Mouse (Mus musculus) embryonic fibroblast, embryonic 13.5 days (primary cell): ENCODE data around the gene Rac2. TPM values are rescaled to one million over a fixed set of nuclear protein-coding genes. Genes with fewer than 3 reads are reported as not detected.

Source experiments
- H3K27ac ChIP-seq: 2 replicates; pipeline ENCODE4 v1.5.1; 2012; ENCODE audit warnings: low read length, control low read depth, inconsistent platforms; ENCODE audit not compliant: insufficient read depth
- H3K4me1 ChIP-seq: 2 replicates; pipeline ENCODE4 v1.6.1; 2011; ENCODE audit warnings: low read length; ENCODE audit not compliant: control insufficient read depth, insufficient read depth
- H3K4me3 ChIP-seq: 2 replicates; pipeline ENCODE4 v1.5.1; 2011; ENCODE audit warnings: mild to moderate bottlenecking, control low read depth, low read length; ENCODE audit not compliant: insufficient read depth
- CTCF ChIP-seq: IDR thresholded peaks from 2 replicates; pipeline ENCODE4 v1.5.1; 2011; ENCODE audit warnings: mild to moderate bottlenecking, control low read depth, low read length, moderate library complexity, borderline replicate concordance; ENCODE audit not compliant: insufficient read depth
- POLR2A ChIP-seq: IDR thresholded peaks from 2 replicates; pipeline ENCODE4 v1.6.1; 2011; ENCODE audit warnings: low read depth, mild to moderate bottlenecking, control low read depth, low read length, moderate library complexity
- polyA plus RNA-seq: library from polyadenylated mRNA; stranded (reverse); fragments of >200 nt; gene quantifications from 2 replicates; pipeline ENCODE4 v1.2.4, GENCODE M21; 2011; ENCODE audit warnings: low read depth; ENCODE audit not compliant: missing spikeins, insufficient read length

Rac2 gene
- polyA plus RNA-seq, 1 experiment: 2.2 TPM

DNA sequence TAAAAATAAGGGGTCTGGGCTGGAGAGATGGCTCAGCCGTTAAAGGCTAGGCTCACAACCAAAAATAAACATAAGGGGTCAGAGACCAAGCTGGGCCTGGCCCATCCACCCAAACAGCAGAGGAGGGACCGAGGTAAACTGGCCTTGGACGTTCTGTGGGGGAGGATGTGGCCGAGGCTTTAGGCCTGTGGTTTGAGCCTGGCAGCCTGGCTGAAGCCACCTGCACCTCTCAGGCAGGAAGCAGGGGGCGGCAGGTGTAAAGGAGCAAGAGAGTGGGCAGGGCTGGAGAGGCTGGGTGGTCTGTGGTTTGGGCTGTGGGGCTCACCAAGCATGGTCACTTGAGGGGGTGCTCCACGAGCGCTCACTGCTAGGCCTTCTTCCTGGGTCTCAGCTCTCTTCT is 60.6 kb downstream of the Rac2 start:
- no peaks in the 10 kb centered on the region for H3K4me1 ChIP-seq
- TF ChIP-seq CTCF (no peak), POLR2A (no peak)
- no peak overlapping the region for H3K27ac ChIP-seq
- no peak overlapping the region for H3K4me3 ChIP-seq

DNA sequence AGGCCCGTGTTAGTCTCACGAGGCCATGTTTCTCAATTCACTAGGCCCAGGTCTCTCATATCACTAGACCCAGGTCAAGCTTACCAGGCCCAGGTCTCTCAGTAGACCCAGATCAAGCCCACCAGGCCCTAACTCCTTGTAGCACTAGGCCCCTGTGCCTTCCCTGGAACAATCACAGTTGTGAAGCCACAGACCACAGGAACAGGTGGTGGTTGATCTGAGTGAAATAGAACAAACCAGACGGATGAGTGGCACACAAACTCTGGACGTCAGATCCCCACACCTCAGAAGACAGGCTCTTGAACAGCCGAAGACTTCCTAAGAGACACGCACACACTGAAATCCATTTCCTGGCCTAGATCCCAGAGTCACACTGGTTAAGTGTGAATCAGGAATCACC is 61.8 kb downstream of the Rac2 start:
- H3K27ac ChIP-seq: no peak overlapping the region
- TF ChIP-seq POLR2A (no peak), CTCF (no peak)
- no peak overlapping the region for H3K4me3 ChIP-seq
- no peaks in the 10 kb centered on the region for H3K4me1 ChIP-seq

DNA sequence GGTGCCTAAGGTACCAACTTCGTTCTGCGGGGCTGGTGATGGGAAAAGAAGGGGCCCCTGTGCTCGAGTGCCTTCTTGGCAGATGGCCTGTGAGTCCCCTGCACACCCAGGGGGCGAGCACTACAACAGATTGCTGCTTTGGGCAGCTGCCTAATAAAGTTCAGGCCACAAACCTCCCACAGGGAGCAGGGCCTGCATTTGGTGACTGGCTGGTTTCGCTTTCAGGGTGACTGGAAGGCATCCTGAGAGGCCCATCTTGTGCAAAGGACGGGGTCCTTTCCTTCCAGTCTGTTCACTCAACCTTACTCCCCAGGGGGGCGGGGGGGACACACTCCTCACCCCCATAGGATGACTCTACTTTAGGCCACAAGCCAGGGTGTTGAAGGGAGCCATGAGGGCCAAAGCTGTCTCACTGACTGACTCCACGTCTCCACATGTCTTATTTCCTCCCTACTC is 62.4 kb downstream of the Rac2 start:
- H3K4me3 ChIP-seq: no peak overlapping the region
- no peaks in the 10 kb centered on the region for H3K4me1 ChIP-seq
- TF ChIP-seq CTCF (no peak), POLR2A (no peak)
- no peak overlapping the region for H3K27ac ChIP-seq

DNA sequence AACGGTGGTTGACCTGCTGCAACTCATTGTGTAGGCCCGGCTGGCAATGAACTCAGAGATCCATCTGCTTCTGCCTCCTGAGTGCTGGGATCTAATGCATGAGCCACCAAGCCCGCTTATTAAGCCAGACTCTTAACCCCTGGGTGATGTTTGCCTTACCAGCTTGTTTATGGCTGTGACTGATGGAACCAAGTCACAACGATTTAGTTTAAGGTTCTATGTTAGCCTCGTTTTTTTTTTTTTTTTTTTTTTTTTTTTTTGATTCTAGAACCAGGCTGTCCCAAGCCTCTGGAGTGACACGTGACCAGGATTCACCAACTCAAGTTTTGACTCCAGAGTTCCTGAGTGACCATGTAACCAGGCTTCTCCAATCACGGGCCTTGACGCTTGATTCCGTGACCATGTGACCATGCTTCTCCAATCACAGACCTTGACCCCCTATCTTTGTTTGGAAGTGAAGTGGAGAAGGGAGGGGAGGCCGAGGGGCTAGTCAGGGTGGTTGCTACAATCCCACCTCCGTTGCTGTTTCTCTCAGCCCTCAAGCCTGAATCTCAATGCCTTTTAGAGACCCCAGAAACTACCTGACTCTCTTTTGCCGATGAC is 63.2 kb downstream of the Rac2 start:
- TF ChIP-seq CTCF (no peak), POLR2A (no peak)
- no peak overlapping the region for H3K4me3 ChIP-seq
- H3K27ac ChIP-seq: no peak overlapping the region
- no peaks in the 10 kb centered on the region for H3K4me1 ChIP-seq

Other genes with a start within 250 kb of the Rac2 start
- 0.18 and 1.2 TPM in 2 replicates for gene Csf2rb, start 247.0 kb downstream of the Rac2 start, polyA plus RNA-seq
- not detected in 2 replicates for gene Tex33, start 176.9 kb downstream of the Rac2 start, polyA plus RNA-seq
- 3.5 and 5.0 TPM in 2 replicates for gene Tst, start 166.9 kb downstream of the Rac2 start, polyA plus RNA-seq
- 9.6 and 13.3 TPM in 2 replicates for gene Mpst, start 166.4 kb downstream of the Rac2 start, polyA plus RNA-seq
- 90.6 and 110 TPM in 2 replicates for gene Kctd17, start 144.2 kb downstream of the Rac2 start, polyA plus RNA-seq
- not detected in 2 replicates for gene Tmprss6, start 104.1 kb downstream of the Rac2 start, polyA plus RNA-seq
- 0.25 TPM in 1 of 2 replicates, not detected in the other for gene Il2rb, start 77.5 kb downstream of the Rac2 start, polyA plus RNA-seq
- gene C1qtnf6, start 41.4 kb downstream of the Rac2 start, polyA plus RNA-seq: 43.5 and 77.1 TPM in 2 replicates
- not detected in 2 replicates for gene Sstr3, start 28.1 kb downstream of the Rac2 start, polyA plus RNA-seq
- 0.20 and 1.3 TPM in 2 replicates for gene Cyth4, start 24.3 kb upstream of the Rac2 start, polyA plus RNA-seq
- gene Elfn2, start 146.0 kb upstream of the Rac2 start, polyA plus RNA-seq: not detected in 2 replicates
- not detected in 2 replicates for gene Mfng, start 200.7 kb upstream of the Rac2 start, polyA plus RNA-seq
- gene Card10, start 230.3 kb upstream of the Rac2 start, polyA plus RNA-seq: 5.9 and 6.4 TPM in 2 replicates